Mouse (Mus musculus) ovary, postnatal 36 days (tissue): ENCODE results near the gene Cysrt1.

Experiments used
- DNase-seq: peaks from one replicate; pipeline ENCODE4 v3.0.0; 2022; ENCODE audit warnings: low spot score, mixed read lengths

Cysrt1 gene

DNA sequence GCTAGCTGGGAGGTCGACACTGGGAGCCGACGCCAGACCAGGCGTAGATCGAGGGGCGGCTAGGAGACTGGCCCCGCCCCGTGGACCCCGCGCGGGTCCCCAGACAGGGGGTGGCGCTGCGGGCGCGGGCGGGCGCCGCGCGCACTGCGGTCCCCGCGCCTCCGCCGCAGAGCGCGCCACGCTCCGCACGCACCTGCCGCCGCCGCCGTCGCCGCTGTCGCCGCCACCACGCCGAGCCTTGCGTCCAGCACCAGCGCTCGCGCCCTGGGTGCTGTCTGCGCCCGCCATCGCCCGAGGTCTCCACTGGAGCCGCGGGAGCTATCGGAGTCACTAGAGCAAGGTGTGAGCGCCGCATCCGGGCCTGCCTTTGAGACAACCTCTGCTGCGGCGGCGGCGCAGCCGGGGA is at the start of gene Cysrt1, which contains the start of gene Rnf208:
Gene Cysrt1 (minus strand): TSS at position 352 of the 406 bp plus-strand sequence.
Gene Rnf208 (plus strand): TSS at position 155 of the 406 bp plus-strand sequence.
- no peak for DNase-seq

DNA sequence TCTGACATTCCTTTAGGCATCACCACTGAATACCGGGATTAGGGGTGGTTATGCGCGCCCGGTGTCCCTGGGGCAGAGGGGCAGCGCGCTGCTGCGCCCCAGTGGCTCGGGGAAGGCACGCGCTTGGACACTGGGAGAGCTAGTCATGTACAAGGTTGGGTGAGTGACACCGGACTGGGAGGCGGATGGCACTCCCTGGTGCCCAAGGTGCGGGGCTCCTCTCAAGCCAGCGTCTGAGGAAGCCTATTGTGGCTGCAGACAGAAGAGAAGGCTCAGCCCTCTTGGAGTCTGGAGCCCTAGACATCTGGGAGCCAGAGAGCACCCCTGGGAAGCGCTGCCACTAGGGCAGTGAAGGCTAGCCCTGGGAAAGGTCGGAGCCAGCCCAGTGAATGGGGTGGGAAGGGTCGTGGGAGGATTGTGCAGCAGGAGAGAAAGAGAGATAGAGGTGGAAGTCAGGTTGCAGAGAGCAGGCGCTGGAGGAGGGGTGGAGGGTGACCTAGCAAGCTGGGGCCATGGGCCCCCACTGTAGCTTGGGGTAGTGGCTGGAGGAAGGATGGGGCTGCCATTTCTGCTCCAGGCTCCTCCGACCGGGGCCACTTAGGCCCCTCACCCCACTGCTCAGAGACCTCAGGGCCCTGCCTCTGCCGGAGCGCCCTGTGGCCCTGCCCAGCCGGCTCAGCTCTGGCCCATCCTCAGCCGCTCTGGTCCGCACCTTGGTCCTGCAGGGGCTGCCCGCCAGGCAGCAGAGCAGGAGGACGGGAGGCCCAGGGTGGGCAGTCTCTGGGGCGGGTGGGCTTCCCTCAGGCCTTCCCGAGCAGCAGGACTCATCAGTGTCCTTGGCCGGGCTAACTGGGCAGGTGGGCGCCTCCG is 49.2 kb upstream of the Cysrt1 start:
- DNase-seq: no peak

DNA sequence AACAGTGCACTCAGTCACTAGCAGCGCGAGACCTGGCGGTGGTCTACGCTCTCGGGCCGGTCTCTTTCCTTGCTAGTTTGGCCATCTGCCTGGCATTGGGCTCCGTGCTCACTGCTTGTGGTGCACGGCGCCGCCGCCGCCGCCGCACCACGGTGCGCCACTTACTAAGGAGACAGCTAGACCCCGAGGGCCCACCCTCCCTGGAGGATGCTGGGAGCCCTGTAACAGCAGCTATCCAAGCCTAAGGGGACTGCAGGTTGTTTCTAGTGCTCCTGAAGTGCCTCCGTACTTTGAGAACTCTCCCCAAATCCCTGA is 48.5 kb upstream of the Cysrt1 start:
- DNase-seq: no peak

DNA sequence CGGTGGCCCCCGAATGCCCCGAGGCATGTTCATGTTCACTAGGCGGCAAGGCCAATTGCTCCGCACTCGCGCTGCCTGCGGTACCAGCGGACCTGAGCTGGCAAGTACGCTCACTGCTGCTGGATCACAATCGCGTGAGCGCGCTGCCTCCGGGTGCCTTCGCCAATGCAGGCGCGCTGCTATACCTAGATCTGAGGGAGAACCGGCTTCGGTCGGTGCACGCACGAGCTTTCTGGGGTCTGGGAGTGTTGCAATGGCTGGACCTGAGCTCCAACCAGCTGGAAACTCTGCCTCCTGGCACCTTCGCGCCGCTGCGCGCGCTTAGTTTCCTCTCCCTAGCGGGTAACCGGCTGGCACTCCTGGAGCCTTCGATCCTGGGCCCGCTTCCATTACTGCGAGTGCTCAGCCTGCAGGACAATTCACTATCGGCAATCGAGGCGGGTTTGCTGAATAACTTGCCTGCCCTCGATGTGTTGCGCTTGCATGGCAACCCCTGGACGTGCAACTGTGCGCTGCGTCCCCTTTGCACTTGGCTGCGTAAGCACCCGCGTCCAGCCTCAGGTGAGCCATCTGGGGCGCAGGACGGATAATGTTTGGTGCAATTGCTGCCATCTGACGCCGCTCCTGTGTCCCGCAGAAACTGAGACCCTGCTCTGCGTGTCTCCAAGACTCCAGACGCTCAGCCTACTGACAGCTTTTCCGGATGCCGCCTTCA is 48.0 kb upstream of the Cysrt1 start:
- DNase-seq: no peak

DNA sequence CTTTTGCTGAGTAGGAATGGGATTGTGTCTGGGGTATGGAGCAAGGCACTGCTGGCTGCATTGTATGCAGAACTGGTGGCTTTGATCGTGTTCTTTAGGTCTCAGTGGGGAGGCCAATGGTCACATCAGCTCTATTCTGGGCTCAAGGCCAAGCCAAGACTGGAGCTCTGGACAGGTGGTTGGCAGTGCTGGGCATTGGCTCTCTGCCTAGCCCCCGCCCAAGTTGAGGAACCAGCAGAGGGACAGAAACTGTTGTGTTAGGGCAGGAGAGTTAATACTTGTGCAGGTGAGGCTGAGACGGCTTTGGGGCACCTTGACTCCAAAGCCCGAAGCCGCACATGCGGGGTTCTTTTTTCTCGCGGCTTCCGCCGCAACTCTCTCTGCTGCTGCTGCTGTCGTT is 47.4 kb upstream of the Cysrt1 start, which contains the start of gene Lrrc26:
Gene Lrrc26 (plus strand): TSS at position 265 of the 400 bp plus-strand sequence.
- DNase-seq: peak; percentile 53

DNA sequence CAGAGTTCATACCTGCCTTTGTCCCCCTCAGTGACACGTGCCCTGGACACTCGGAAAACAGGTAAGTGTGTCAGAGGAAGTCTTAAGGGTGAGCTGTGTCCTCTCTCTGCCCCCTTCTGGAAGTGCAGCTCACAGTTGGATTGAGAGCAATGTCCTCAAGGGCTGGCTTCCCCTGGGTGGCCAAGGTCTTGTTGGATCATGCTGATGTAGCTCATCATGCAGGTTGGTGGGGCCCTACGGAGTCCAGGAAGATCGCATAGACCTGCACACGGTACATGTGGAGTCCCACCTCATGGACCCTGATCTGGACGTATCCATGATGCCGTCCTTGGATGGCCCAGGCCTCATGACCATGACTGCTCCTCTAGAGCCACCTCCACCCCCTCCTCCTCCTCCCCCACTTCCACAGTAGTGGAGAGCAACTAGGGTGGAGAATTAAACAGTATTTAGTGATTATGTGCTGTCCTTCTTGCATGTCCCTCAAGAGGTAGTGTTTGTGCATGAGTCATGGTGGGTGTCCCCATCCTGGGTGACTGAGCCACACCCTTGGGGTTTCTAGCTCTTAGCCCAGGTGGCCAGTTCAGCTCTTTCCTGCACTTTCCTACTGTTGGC is 46.6 kb upstream of the Cysrt1 start:
- DNase-seq: no peak

DNA sequence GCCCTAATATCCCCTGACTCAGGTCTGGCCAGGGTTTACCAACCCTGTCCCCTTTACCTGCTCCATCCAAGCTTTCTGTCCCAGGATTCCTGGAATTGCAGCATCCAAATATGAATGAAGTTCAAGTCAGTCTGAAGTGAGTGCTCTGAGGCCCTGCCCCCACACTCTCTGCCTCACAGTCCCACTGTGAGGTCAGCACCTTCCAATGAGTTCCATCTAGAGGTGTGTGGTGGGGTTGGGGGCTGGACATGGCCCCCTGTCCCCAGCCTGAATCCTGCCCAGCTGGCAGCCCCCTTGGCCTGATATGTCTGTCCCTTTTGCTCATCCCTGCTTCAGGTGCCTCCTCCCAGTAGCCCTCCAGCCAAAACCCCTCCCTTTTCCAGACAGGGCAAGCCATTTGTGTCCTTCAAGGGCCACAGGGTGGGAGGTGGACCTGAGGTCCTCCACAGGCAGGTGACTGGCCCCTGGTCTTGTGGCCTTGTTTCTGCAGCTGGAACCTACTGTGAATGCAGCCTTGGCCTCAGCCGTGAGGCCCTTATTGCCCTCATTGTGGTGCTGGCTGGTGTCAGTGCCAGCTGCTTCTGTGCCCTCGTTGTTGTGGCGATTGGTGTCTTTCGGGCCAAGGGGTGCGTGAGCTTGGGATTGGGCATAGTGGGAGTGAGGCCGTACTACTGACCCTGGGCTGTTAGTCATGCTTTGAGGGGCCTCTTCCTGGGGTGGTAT is 45.8 kb upstream of the Cysrt1 start, which contains the start of gene Tmem210:
Gene Tmem210 (plus strand): TSS at position 219 of the 723 bp plus-strand sequence.
- no peak for DNase-seq

DNA sequence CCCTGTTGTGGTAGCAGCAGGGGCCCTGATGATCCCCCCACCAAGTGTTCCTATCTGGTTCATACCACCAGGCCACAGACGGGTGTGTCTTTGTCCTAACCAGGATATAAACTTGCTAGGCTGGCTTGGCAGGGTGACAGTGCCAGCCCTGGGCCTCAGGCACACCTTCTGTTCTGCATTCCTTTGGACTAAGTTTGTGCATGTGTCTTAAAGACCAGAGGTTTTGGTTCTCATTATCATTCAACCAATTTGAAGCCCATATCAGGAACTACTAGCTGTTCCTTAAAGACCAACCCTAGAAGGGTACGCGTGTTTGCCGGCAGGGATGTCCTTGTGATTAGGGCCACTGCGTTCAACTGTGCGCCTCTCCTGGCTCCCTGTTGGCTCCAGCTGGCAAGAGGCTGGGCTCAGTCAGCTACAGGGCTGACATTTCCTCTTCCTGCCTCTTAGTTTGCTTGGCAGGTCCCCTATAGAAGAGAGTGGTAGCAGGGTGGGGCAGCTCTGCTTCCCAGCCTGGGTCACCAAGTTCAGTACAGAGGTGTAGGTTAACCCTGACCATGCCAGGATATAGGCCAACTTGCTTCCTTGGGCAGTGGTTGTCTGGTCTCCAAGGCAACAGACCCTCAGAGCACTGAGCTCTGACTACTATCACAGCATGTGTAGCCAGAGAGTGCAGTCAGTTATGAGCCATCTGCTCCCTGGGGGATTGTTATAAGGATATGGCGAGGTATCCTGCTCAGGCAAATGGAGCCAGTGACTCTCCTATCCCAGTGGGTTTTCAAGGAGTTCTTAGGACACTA is 44.8 kb upstream of the Cysrt1 start:
- DNase-seq: peak; percentile 29

DNA sequence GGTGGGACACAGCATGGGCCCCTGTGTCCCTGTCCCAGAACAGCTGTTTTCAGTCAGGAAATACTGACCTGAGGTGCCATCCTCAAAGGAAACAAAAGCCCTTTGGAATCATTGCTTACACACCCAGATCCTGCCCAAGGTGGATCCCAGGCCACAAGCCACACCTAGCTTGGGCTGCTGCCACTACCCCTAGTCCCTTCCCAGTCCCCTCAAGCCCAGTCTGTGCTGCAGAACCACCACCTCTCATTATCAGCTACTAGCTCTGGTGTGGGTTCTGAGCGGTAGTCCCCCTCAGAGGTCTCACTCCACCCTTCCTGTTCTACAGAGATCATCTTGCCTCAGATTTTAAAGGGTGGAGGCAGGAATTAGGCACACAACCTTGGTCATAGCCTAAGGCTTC is 44.1 kb upstream of the Cysrt1 start:
- DNase-seq: peak; percentile 5

DNA sequence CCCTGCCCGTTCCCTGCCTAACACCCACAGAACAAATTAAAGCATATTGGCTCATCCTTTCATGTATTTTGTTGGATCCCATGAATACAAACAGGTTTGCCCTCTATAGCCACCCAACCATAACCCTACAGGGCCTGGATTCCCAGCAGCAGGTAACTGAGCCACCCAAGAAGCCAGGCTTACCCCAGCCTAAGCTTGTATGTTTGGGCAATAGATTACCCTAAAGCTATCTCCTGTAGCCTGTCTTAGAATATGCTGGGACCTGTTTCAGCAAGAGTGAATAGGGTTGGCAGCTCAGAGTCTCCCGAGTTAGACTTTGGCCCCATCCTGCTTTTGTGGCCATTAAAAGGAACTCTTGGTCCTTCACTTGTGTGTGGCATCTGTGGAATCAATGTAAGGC is 43.3 kb upstream of the Cysrt1 start:
- no peak for DNase-seq

DNA sequence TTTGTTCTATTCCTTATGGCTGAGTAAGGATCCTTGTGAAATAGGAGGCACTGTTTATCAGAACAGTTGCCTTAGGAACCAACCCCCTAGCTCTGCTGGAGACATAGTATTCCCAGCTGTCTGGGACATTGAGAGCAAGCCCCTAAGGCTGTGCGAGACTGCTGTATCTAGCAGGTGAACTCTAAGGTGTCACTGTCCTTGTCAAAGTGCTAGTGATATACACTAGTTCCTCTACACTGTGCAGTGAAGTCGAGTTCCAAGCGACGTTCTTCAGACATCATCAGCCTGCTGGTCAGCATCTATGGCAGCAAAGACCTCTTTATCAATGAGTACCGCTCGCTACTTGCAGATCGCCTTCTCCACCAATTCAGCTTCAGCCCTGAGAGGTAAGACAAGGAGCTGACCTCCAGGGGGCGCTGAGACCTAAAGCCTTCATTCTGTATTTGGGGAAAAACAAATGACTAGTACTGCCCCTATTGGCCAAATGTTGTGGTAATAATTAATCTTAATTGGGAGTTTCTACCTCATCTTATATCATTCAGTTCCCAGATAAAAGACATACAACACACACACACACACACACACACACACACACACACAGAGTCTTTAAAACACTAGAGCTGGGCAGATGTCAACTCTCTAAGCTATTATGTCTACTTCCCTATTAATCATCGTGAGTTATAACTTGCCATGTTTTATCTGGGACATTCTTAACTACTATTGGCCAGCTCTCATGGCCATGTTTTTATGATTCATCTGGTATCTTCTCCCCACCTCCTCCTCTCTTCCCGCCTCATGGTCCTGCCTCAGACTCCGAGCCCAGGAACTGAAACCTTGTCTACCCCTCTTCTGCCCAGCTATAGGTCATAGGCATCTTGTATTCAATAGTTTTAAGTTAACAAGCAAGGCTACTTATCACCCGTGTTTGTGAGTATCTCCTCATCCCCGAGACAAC is 37.0 kb upstream of the Cysrt1 start:
- DNase-seq: peak; percentile 75

DNA sequence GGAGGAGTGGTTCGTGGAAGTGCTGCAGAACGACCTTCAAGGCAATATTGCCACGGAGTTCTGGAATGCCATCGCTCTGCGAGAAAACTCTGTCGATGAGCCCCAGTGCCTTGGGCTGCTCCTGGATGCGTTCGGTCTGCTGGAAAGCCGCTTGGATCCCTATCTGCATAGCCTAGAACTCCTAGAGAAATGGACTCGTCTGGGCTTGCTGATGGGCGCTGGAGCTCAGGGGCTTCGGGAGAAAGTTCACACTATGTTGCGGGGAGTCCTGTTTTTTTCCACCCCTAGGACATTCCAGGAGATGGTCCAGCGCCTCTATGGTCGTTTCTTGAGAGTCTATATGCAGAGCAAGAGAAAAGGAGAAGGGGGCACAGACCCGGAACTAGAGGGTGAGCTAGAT is 30.8 kb upstream of the Cysrt1 start:
- DNase-seq: peak; percentile 3

DNA sequence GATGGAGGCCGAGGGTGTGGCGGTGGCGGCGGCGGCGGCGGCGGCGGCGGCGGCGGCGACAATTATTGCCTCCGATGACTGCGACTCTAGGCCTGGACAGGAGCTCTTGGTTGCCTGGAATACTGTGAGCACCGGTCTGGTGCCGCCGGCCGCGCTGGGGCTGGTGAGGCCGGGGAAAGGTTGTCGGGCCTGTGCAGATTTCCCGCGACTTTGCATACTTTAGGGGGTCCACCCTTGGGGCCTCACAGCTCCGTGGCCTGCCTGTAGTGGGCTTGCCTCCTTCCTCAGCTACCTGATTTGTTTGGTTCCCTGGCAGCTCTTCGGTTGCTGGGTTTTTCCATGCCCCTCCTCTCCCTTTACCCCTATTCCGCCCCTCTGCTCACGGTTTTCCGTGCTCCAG is 30.3 kb upstream of the Cysrt1 start:
- DNase-seq: no peak

DNA sequence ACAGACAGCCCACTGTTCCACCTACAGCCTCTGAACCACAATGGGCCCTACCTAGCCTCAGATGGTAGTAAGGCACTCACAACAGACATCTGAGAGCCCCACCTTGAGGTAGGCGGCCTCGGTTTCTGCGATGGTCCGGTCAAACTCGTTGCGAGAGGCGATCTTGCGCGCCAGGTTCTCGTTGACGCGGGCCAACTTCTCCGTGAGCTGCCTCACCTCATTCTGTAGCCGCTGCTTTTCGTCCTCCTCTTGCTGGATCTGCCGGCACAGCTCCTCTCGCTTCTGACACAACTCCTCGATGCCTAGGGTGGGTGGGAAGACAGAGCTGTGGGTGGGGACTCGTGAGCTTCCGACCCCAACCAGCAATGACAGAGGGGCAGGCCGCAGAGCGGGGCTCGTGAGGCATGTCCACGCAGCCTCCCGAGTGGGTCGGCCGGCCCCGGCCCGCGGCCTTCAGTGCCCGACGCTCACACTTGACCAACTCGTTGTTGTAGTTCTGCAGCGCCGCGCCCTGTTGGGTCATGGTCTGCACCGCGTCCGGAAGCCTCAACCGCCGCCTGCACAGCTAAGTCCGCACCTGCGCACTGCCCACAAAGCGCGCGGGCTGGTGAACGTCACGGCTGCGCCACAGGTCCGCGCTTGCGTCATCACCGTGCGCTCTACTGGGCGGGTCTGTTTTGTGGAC is 29.7 kb upstream of the Cysrt1 start, which contains the start of the genes Ssna1 and Anapc2:
Gene Ssna1 (minus strand): TSS at position 612 of the 685 bp plus-strand sequence.
Gene Anapc2 (plus strand): TSS at position 652 of the 685 bp plus-strand sequence.
- DNase-seq: peak; percentile 97

DNA sequence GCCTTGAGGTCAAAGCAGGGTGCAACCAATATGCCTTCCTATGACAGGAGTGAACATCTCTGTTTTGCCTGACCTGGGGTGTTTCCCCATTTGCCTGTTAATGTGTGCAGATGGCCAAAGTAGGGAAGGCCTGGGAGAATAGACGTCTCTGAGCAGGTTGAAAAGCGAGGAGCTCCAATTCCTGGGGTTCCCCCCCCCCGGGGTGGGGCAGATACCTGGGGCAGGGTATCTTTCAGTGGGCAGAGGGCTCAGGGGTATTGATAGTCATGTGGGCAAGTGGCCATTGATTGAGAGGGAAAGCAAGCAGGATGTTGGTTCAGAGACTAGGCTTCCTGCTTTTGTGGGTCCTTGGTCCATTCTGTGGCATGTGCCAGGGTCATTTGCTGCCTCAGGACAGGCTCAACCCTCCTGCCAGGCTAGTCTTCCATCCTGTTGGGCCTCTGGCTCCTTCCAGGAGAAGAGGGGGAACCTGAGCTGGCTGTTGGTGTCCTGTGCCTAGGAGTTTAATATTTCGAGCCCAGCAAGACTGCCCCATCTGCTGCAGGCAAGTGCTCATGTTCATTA is 25.6 kb upstream of the Cysrt1 start:
- no peak for DNase-seq

DNA sequence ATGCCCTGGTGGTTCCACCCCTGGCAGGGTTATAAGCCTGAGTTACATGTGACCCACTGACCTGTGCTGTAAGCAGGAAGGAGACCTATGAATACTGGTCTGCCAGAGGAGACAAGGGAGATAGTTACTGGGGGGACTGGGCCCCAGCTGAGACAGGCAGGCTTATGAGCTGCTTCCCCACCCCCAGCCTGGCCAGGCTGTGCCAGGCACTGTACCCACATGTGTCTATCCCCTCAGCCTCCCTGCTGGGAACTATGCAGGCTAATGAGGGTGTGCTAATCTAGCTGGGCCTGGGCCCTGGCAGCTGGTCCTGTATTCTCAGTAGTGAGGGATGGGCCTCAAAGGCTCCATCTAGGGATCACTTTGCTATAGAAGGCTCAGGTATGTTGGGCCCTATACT is 25.0 kb upstream of the Cysrt1 start:
- DNase-seq: no peak

DNA sequence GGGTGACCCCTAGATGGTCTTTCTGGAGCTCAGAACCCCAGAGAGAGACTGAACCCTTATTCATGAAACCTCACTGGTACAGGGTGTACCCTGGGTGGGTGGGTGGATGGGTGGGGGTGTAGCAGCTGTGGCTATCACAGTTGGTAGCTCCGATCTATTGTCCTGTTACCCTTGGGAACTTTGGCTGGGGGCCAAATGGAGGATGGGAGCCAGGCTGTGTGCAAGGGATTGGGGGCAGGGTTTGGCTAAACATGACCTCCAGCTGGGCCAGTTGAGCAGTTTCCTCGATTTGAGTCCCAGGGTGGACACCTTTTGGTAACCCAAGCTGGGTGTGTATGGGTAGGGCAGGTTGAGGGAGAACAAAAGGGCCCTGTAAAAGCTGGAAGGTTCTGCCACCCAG is 24.5 kb upstream of the Cysrt1 start:
- DNase-seq: peak; percentile 56

DNA sequence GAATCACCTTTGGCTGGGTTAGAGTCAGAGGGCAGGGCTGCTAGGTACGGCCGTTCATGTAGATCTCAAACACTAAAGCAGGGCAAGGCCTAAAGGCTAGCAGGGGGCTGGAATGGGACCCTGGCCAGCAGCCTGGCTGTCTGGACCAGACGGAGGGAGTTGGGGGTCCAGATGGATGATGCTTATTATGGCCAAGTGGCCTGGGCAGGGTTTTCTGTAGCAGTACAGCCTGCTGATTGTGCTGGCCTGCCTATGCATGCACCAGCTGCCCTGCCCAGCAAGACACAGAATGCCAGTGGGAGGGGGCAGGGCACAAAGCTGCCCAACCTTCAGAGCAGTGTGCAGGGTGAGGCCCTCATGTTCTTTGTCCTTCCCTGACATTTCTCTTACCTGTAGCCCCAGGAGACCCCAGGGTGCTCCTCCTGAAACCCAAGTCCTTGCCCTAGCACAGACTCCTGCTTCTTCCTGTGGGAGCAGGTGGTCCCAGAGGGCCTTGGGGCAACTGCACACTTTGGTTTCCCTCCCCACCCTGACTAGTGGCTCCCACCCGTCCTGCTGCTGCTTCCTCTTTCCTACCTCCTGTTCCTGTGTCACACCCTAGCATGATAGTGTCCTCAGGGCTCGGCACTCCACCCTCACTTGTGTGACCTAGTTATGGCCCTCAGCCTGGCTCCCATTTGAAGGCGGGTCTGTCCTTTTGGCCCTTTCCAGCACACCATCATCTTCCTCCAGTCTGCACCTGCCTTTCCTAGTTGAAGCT is 23.8 kb upstream of the Cysrt1 start:
- DNase-seq: no peak
